Mouse (Mus musculus) MEL-GATA-1-ER (cell line): ENCODE data around the gene Clec4b2.
A peak's percentile ranks its signal among the peaks of the same experiment; 100 is the strongest.
"Not testable (repeated sequence)": the region's sequence is repeated elsewhere in the genome, so short reads cannot be mapped to it uniquely, and the experiment has no call there.

Source experiments
- DNase-seq: peaks from one replicate; pipeline ENCODE4 v3.0.0-alpha.2; 2012; ENCODE audit warnings: low read depth; ENCODE audit errors: extremely low read depth

The Clec4b2 gene

DNA sequence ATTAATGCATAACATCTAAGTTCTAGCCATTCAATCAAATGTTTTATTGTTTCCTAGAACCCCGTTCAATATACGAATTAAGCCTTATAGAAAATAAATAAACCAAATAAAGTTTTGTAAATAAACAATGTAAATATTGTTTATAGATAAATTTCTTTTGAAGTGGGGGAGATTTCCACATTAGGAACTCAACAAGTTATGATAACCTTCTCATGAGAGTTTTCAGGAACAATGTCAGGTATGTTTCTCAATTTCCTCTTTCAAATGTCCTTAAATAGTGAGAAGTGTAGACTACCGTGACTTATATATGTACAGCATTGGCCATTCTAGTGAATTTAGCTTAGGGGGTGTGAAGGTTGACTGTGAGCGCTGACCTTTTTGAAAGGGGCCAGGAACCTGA is at the start of gene Clec4b2:
Clec4b2 (plus strand) TSS at position 301 of the 400 bp plus-strand sequence.
- DNase-seq = no peak

GRCm38 (mm10) chr6:123123195-123123594 is 49.5 kb upstream of the Clec4b2 start:
- DNase-seq = peak; percentile 91

- DNase-seq = no peak
Measured at GRCm38 (mm10) chr6:123127173-123127572, 45.5 kb upstream of the Clec4b2 start.

DNA sequence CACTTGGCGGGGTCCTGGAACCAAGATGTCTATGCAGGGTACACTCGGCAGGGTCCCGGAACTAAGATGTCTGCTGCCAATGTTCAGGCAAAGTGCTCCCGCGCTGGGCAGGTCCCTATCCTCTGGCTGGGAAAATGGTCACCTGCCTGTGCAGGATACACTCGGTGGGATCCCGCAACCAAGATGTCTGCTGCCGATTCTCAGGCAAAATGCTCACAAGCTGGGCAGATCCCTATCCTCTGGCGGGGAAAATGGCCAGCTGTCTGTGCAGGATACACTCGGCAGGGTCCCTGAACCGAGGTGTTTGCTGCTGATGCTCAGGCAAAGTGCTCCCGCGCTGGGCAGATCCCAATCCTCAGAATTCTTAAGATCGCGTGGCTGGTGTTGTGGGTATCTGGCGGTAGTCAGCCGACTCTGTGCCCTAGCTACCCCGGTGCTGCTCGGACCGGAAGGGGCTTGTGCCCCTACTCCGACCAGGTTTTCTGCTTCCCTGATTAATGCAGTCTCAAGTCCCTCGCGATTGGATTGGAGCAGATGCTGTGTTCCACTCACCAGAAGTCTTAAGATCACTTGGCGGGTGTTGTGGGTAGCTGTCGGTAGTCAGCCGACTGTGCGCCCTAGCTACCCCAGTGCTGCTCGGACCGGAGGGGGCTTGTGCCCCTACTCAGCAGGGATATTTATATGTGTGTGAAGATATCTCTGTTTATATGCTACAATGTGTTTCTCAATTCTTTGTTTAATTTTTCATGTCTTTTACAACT is 34.7 kb upstream of the Clec4b2 start:
- not testable (repeated sequence) for DNase-seq

GRCm38 (mm10) chr6:123170106-123170505 is 2.6 kb upstream of the Clec4b2 start:
- no peak for DNase-seq

- no peak for DNase-seq
Measured at GRCm38 (mm10) chr6:123171040-123171439, 1.7 kb upstream of the Clec4b2 start.

- DNase-seq = no peak
Measured at GRCm38 (mm10) chr6:123175549-123175948, 2.9 kb downstream of the Clec4b2 start.

- DNase-seq = peak; percentile 1
Measured at GRCm38 (mm10) chr6:123184862-123185261, 12.2 kb downstream of the Clec4b2 start.

DNA sequence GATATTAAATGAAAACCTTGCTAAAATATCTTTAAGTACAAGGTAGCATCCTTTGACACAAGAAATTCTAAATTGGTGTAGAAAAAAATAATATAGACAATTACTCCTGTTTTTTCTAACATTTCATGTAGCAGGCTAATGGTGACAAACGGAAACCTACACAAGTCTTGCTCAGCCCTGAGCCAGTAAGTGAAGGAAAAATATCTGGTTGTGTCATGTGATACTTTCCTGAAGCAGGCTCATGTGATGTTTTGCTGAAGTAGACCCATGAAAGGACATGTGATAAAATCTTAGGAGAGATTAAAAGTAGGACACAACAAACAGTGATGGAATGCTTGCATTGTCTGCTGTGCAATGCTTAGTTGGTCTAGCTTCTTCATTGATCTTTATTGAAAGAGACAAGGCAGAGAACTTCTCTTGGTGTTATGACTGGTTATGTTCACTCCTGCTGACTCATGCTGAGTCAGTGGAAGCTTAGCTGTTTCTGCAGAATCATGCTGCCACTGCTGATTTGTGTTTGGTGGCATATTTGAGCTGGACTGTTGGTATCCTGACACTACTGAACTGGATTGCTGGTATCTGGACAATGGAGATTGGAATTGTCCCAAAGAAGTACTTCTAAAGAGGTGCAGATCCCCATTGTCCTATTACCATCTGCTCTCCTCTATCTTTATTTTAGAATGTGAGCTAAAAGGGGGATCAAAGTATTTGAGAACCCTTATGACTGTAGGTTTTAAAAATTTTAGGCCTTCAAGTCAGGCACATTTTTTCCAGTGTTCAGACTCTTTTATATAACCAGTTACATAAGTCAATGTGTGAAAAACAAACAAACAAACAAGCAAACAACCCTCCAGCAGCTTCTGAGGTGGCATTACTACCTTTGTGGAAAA is 34.7 kb downstream of the Clec4b2 start:
- DNase-seq = peak; percentile 21

- DNase-seq = not testable (repeated sequence)
Measured at GRCm38 (mm10) chr6:123208077-123208439, 35.4 kb downstream of the Clec4b2 start.

DNA sequence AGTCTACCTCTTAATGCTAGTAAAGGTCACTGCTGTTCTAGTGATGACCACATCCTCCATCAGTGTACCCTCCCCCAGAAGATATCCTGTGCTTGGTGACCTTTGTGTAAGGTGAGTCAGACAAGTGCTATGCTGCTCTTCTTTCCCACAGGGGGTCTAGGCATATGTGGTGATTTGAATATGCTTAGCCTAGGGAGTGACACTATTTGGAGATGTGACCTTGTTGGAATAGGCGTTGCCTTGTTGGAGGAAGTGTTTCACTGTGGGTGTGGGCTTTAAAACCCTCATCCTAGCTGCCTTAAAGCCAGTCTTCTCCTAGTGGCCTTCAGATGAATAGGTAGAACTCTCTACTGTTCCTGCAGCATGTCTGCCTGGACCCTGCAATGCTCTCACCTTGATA is 39.0 kb downstream of the Clec4b2 start:
- no peak for DNase-seq

DNA sequence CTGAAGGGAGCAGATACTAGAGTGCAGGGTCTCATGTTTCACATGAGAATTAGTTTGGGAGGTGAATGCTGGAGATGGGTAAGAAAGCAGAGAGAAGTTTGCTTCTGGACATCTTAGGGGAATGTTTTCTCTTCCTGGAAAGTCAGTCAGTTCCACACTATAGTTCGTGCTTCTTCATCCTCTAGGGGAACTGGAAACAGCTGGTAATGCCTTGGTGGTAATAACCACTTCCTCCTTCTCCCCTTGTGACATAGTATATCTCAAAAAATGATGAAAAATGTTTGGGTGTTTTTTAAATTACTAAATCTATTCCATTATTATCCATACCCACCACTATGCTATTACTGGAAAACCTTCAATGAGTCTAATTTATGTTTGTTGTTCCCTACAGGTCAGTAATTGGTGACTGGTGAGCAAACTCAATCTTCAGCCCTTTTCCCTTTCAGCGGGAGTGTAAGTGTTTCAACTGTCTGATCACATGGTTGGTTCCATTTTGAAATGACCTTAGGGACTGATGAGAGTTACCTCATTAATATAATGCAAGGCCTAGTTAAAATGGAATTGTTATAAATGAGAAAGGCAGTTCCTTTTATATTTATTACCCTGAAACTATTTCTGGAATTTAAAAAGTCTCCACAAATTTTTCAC is 55.0 kb downstream of the Clec4b2 start:
- DNase-seq = no peak

DNA sequence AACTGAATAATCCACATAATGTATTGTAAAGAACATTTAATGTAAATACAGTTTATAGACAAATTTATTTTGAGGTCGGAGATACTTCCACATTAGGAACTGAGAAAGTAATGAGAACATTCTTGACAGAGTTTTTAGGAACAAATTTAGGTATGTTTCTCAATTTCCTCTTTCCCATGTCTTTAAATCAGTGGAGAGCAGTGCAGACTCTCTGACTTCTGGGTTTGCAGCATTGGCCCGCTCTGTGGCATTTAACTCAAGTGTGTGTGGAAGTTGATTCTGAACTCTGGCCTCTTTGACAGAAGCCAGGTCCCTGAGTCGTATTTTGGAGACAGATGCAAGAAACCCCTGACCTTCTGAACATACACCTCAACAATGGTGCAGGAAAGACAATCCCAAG is 57.0 kb downstream of the Clec4b2 start, which contains the start of gene Clec4n:
Clec4n (plus strand) TSS at position 200 of the 400 bp plus-strand sequence.
- DNase-seq = no peak

DNA sequence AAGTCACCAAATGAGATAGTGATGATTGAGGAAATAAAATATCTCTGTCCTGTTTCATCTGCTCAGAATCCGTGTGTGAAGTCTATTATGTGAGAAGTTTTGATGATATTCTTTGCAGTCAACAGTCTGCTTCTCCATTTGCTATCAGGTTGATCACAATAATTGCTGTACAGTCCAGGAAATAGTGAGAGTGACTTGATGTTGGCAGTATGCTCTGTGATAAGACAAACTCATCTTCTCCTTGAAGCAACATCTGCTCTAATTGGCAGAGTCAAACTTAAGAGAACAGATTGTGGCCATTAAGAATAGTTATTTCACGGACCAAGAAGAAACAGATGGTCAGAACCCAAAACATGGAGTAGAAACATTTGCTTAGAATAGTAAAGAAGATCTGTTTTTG is 58.5 kb downstream of the Clec4b2 start:
- no peak for DNase-seq

- DNase-seq = no peak
Measured at GRCm38 (mm10) chr6:123237582-123237981, 64.9 kb downstream of the Clec4b2 start.

- no peak for DNase-seq
Measured at GRCm38 (mm10) chr6:123244201-123244600, 71.5 kb downstream of the Clec4b2 start.

GRCm38 (mm10) chr6:123248862-123249261 is 76.2 kb downstream of the Clec4b2 start:
- DNase-seq = not testable (repeated sequence)

GRCm38 (mm10) chr6:123252735-123253134 is 80.0 kb downstream of the Clec4b2 start:
- DNase-seq = peak; percentile 87
